Mouse (Mus musculus): ENCODE measurements around the gene Hoxd11.

GRCm38 (mm10) chr2:74703317-74703716, 24.0 kb downstream of the Hoxd11 start:
- TF ChIP-seq CTCF (conservative IDR thresholded peaks at IDR 0.05; ENCODE audit: low read length), result no peak
- TF ChIP-seq NANOG (IDR thresholded peaks at IDR 0.05; ENCODE audit: borderline replicate concordance, low read length), result no peak
- TF ChIP-seq POU5F1 (IDR thresholded peaks at IDR 0.05; ENCODE audit: borderline replicate concordance, low read length), result no peak

Measured in E14TG2a.4 (cell line).